In the genomic region with DNA sequence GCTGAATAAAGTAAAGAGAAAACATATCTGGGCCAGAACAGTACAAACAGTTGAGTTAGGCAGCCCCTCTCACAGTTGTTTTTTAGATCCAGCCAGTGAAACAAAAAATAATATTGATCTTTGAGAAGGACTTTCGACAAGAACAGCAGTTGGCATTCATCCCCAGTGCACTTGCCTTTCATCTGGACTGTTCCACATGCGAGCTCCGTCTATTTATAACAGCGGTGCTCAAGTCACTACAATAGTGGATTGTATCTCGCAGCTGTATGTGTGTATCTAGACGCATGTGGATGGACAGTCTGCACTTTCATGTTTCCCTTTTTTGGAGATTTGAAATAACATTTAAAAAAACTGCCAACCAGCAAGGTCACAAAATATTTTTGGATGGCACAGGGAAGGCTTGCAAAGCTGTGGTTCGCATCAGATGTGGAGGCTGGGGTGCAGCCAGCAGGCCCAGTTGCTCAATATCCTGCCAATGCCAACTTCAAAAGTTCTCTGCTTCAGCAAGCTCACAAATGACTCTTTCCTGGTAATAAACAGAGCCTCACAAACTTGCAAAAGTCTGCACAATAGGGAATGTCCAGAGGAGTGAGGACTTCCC, we compare ENCODE assay signal across 9 mouse cellular contexts. TPM values are rescaled to one million over a fixed set of nuclear protein-coding genes. Genes with fewer than 3 reads are reported as not detected.
A peak's percentile ranks its signal among the peaks of the same experiment; 100 is the strongest.
DNase-seq lines count a peak whose midpoint lies in the region; ATAC-seq lines count a peak whose summit lies in the region.
"Had no signal": no experiment of that assay in that cellular context is flagged by ENCODE, and none has a peak within 500 bp of the region (broad histone marks: within the 10 kb centered on the region; RNA-seq: fewer than 3 reads in every experiment).

No protein-coding gene starts in this region.

- WGBS in embryonic facial prominence, embryonic 14.5 days, result 57% methylated on average over 7 of the region's 7 CpGs
- 75% methylated on average over 7 of the region's 7 CpGs for WGBS in embryonic facial prominence, embryonic 10.5 days

- no peaks in the 10 kb centered on the region for H3K9me3 ChIP-seq in embryonic facial prominence, embryonic 14.5 days (ENCODE audit: control insufficient read depth, low read length)
- no peaks in the 10 kb centered on the region for H3K9me3 ChIP-seq in embryonic facial prominence, embryonic 10.5 days
- H3K9me3 ChIP-seq: midbrain, embryonic 12.5 days had no signal

- H3K4me1 ChIP-seq in embryonic facial prominence, embryonic 14.5 days (ENCODE audit: control insufficient read depth, insufficient read depth, low read length), result peaks cover 6% of the 10 kb centered on the region; the same call in 1 of the 2 replicates
- H3K4me1 ChIP-seq in embryonic facial prominence, embryonic 10.5 days, result peaks cover 5% of the 10 kb centered on the region; the same call in 1 of the 2 replicates
- H3K4me1 ChIP-seq: midbrain, embryonic 12.5 days had no signal

- no peak overlapping the region for H3K27ac ChIP-seq in embryonic facial prominence, embryonic 14.5 days (replicated peaks; ENCODE audit: low read depth, low read length)
- no peak overlapping the region for H3K27ac ChIP-seq in embryonic facial prominence, embryonic 10.5 days (replicated peaks)
- H3K27ac ChIP-seq: midbrain, embryonic 12.5 days had no signal

- peak; percentile 41 for DNase-seq in embryonic facial prominence, embryonic 14.5 days (ENCODE audit: low spot score)
- DNase-seq in embryonic facial prominence, embryonic 10.5 days (ENCODE audit: low spot score), result no peak
- peak; percentile 34 for DNase-seq in 3134 (ENCODE audit: extremely low read depth, insufficient read length, low spot score)
- DNase-seq in fat pad, adult 2 months (ENCODE audit: extremely low read depth, low read depth, low spot score), result peak; percentile 51
- peak; percentile 54 for DNase-seq in layer of hippocampus, adult 9-10 months (ENCODE audit: low spot score)
- DNase-seq in cerebellum, adult 9-11 months, result no peak
- no peak for DNase-seq in frontal cortex, postnatal 10 days (ENCODE audit: low spot score in 2 of 2)
- DNase-seq in spleen, adult 18-20 months, result no peak

- no peaks in the 10 kb centered on the region for H3K36me3 ChIP-seq in embryonic facial prominence, embryonic 14.5 days (ENCODE audit: control insufficient read depth, insufficient read depth, low read length)
- H3K36me3 ChIP-seq in embryonic facial prominence, embryonic 10.5 days (replicated peaks), result no peaks in the 10 kb centered on the region
- H3K36me3 ChIP-seq: midbrain, embryonic 12.5 days had no signal

- H3K27me3 ChIP-seq in embryonic facial prominence, embryonic 14.5 days (replicated peaks; ENCODE audit: control insufficient read depth, insufficient read depth, low read length), result no peaks in the 10 kb centered on the region
- H3K27me3 ChIP-seq in embryonic facial prominence, embryonic 10.5 days (replicated peaks; ENCODE audit: low read depth, poor library complexity, severe bottlenecking), result no peaks in the 10 kb centered on the region
- H3K27me3 ChIP-seq: midbrain, embryonic 12.5 days had no signal

- H3K4me2 ChIP-seq in embryonic facial prominence, embryonic 14.5 days (ENCODE audit: low read depth, low read length), result no peak overlapping the region
- H3K4me2 ChIP-seq: midbrain, embryonic 12.5 days had no signal

- ATAC-seq in embryonic facial prominence, embryonic 14.5 days (ENCODE audit: low read depth), result no peak

- H3K4me3 ChIP-seq in embryonic facial prominence, embryonic 14.5 days (ENCODE audit: low read depth, low read length), result no peak overlapping the region
- H3K4me3 ChIP-seq in embryonic facial prominence, embryonic 10.5 days, result no peak overlapping the region
- H3K4me3 ChIP-seq: midbrain, embryonic 12.5 days had no signal

- no peak overlapping the region for H3K9ac ChIP-seq in embryonic facial prominence, embryonic 14.5 days (ENCODE audit: low read depth, low read length)
- H3K9ac ChIP-seq: midbrain, embryonic 12.5 days had no signal

RNA-seq across cellular contexts. Expression of gene Adcy9, which starts 45.4 kb away (rescaled TPM):
- 2.7 and 3.5 TPM in 2 replicates for polyA plus RNA-seq in embryonic facial prominence, embryonic 14.5 days (2014; fragmentation: Nextera tagmentation; extraction: Ambion mirVana)
- polyA plus RNA-seq in embryonic facial prominence, embryonic 10.5 days (2016; fragmentation: Nextera tagmentation; extraction: Ambion mirVana), result 0.43 and 0.57 TPM in 2 replicates

Comparison
In these comparisons a context has a peak if more than half of its experiments do, and no peak if none do; other contexts are left out.
1. DNase-seq: peak in embryonic facial prominence, embryonic 14.5 days (single experiment), 3134 (single experiment), fat pad, adult 2 months (single experiment) and layer of hippocampus, adult 9-10 months (single experiment); none in embryonic facial prominence, embryonic 10.5 days (single experiment), cerebellum, adult 9-11 months (single experiment), frontal cortex, postnatal 10 days (0 of 2) and spleen, adult 18-20 months (0 of 2).